Mouse (Mus musculus): Measurements from ENCODE around the gene AL732309.1. TPM values are rescaled to one million over a fixed set of nuclear protein-coding genes. Genes with fewer than 3 reads are reported as not detected.

The AL732309.1 gene
- polyA plus RNA-seq, 1 experiment from 2014 or later = 6.6 TPM

DNA sequence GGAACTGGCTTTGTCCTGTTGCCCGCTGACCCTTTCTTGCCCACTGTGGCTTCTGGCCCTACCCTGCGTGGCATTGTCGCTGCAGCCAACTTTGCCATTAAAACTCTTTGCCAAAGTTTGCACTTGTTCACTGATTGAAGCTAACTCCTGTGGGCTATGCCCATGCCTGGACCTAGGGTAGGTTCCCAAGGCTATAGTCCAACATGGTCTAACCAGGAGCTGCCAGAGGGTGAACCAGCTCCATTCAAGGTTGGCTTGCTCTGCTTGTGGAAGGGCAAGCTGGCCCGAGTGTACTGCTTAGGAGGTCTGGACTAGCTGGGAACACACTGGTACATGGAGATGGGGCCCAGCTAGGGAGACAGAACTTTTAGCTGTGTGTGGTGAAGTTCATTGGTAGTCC is 2.5 kb downstream of the AL732309.1 start:
- no peak overlapping the region for H3K4me2 ChIP-seq (ENCODE audit: low read depth)
- no peak overlapping the region for H3K9ac ChIP-seq (ENCODE audit: low read length)
- peaks cover 5% of the 10 kb centered on the region for H3K36me3 ChIP-seq (ENCODE audit: control insufficient read depth, insufficient read depth, low read length)
- H3K4me1 ChIP-seq (ENCODE audit: control insufficient read depth, insufficient read depth, low read length) = peaks cover 18% of the 10 kb centered on the region
- no peak for DNase-seq (ENCODE audit: low spot score)
- no peaks in the 10 kb centered on the region for H3K9me3 ChIP-seq (ENCODE audit: control insufficient read depth, low read length)
- peaks cover 19% of the 10 kb centered on the region for H3K27me3 ChIP-seq (ENCODE audit: control insufficient read depth, insufficient read depth, low read length)
- no peak overlapping the region for H3K4me3 ChIP-seq (ENCODE audit: low read depth, low read length)
- WGBS = 84% methylated on average over 4 of the region's 4 CpGs
- ATAC-seq (ENCODE audit: insufficient read depth, low FRiP score, low TSS enrichment) = no peak
- H3K27ac ChIP-seq (ENCODE audit: low read depth, low read length) = no peak overlapping the region

- Histone ChIP-seq H3K36me3 (ENCODE audit: control insufficient read depth, insufficient read depth, low read length) (no peaks in the 10 kb centered on the region; the same call in 1 of the 2 replicates), H3K27ac (ENCODE audit: low read depth, low read length) (no peak overlapping the region), H3K27me3 (ENCODE audit: control insufficient read depth, insufficient read depth, low read length) (peaks cover 19% of the 10 kb centered on the region), H3K9me3 (ENCODE audit: control insufficient read depth, low read length) (no peaks in the 10 kb centered on the region), H3K9ac (ENCODE audit: low read length) (no peak overlapping the region), H3K4me3 (ENCODE audit: low read depth, low read length) (0 out of 2 replicates have a peak overlapping the region, but pooled peaks have one; percentile 54), H3K4me2 (ENCODE audit: low read depth) (peak overlapping the region; percentile 98; the same call in 1 of the 2 replicates), H3K4me1 (ENCODE audit: control insufficient read depth, insufficient read depth, low read length) (peaks cover 18% of the 10 kb centered on the region)
- 78% methylated on average over 8 of the region's 8 CpGs for WGBS
- no peak for DNase-seq (ENCODE audit: low spot score)
- no peak for ATAC-seq (ENCODE audit: insufficient read depth, low FRiP score, low TSS enrichment)
Measured at GRCm38 (mm10) chr2:25243342-25243741, 3.3 kb downstream of the AL732309.1 start.

DNA sequence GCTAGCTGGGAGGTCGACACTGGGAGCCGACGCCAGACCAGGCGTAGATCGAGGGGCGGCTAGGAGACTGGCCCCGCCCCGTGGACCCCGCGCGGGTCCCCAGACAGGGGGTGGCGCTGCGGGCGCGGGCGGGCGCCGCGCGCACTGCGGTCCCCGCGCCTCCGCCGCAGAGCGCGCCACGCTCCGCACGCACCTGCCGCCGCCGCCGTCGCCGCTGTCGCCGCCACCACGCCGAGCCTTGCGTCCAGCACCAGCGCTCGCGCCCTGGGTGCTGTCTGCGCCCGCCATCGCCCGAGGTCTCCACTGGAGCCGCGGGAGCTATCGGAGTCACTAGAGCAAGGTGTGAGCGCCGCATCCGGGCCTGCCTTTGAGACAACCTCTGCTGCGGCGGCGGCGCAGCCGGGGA is 4.6 kb downstream of the AL732309.1 start, which contains the start of the genes Rnf208 and Cysrt1:
TSS of gene Rnf208 (plus strand) at position 155 of the 406 bp plus-strand sequence.
TSS of gene Cysrt1 (minus strand) at position 352 of the 406 bp plus-strand sequence.
- Histone ChIP-seq H3K36me3 (ENCODE audit: control insufficient read depth, insufficient read depth, low read length) (no peaks in the 10 kb centered on the region), H3K4me3 (ENCODE audit: low read depth, low read length) (peak within 1 kb of the TSS; percentile 54), H3K4me1 (ENCODE audit: control insufficient read depth, insufficient read depth, low read length) (peaks cover 18% of the 10 kb centered on the region), H3K9ac (ENCODE audit: low read length) (peak within 1 kb of the TSS; percentile 76), H3K27ac (ENCODE audit: low read depth, low read length) (0 out of 2 replicates have a peak within 1 kb of the TSS, but pooled peaks have one; percentile 3), H3K27me3 (ENCODE audit: control insufficient read depth, insufficient read depth, low read length) (peaks cover 19% of the 10 kb centered on the region), H3K4me2 (ENCODE audit: low read depth) (peak within 1 kb of the TSS; percentile 98), H3K9me3 (ENCODE audit: control insufficient read depth, low read length) (no peaks in the 10 kb centered on the region)
- ATAC-seq (ENCODE audit: insufficient read depth, low FRiP score, low TSS enrichment) = peak; percentile 29; the same call in 1 of the 2 replicates
- WGBS = under 1% methylated on average over 52 of the region's 59 CpGs
- peak; percentile 56 for DNase-seq (ENCODE audit: low spot score)

- no peak overlapping the region for H3K27ac ChIP-seq (ENCODE audit: low read depth, low read length)
- peak overlapping the region; percentile 44; the same call in 1 of the 2 replicates for H3K9ac ChIP-seq (ENCODE audit: low read length)
- peaks cover 18% of the 10 kb centered on the region for H3K4me1 ChIP-seq (ENCODE audit: control insufficient read depth, insufficient read depth, low read length)
- peak overlapping the region; percentile 98 for H3K4me2 ChIP-seq (ENCODE audit: low read depth)
- DNase-seq (ENCODE audit: low spot score) (no peak), ATAC-seq (ENCODE audit: insufficient read depth, low FRiP score, low TSS enrichment) (no peak)
- WGBS = 24% methylated on average over 6 of the region's 6 CpGs
- peak overlapping the region; percentile 54 for H3K4me3 ChIP-seq (ENCODE audit: low read depth, low read length)
- no peaks in the 10 kb centered on the region for H3K9me3 ChIP-seq (ENCODE audit: control insufficient read depth, low read length)
- H3K27me3 ChIP-seq (ENCODE audit: control insufficient read depth, insufficient read depth, low read length) = peaks cover 19% of the 10 kb centered on the region
- no peaks in the 10 kb centered on the region for H3K36me3 ChIP-seq (ENCODE audit: control insufficient read depth, insufficient read depth, low read length)
Measured at GRCm38 (mm10) chr2:25241438-25241775, 5.3 kb downstream of the AL732309.1 start.

DNA sequence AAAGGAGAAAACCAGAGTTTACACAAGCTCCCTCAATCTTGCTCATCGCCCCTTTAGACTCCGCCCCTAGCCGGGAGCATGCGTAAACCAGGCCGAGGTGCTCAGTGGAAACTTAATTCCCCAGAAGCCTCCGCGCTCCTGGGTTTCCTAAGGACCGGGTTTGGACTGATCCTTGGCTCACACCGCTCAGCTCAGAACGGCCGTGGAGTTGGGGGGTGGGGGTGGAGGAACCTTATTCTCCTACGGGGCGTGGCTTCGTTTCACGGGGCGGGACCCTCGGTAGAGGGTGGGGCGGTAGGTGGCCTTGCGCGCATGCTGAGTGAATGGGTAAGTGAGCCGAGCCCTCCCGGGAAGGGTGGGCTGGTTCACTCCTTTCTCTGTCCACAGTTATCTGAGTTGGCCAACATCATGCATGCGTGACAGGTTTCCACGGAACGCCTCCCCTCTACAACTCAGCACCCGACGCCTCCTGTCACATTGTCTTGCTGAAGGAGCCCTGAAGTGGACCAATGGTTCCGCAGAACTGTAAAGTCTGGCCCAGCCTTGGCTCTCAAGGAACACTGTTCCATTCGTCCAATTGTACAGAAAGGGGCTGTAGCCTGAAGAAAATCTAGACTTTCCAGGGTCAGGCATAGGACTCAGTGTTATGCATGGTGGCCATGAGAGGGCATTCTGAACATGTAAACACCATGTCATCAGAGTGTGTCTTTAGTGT is 5.8 kb downstream of the AL732309.1 start:
- no peaks in the 10 kb centered on the region for H3K9me3 ChIP-seq (ENCODE audit: control insufficient read depth, low read length)
- 0 out of 2 replicates have a peak overlapping the region, but pooled peaks have one; percentile 3 for H3K27ac ChIP-seq (ENCODE audit: low read depth, low read length)
- peak overlapping the region; percentile 44 for H3K9ac ChIP-seq (ENCODE audit: low read length)
- peaks cover 19% of the 10 kb centered on the region for H3K27me3 ChIP-seq (ENCODE audit: control insufficient read depth, insufficient read depth, low read length)
- no peaks in the 10 kb centered on the region for H3K36me3 ChIP-seq (ENCODE audit: control insufficient read depth, insufficient read depth, low read length)
- peak overlapping the region; percentile 37 for H3K4me3 ChIP-seq (ENCODE audit: low read depth, low read length)
- under 1% methylated on average over 29 of the region's 29 CpGs for WGBS
- peak overlapping the region; percentile 98 for H3K4me2 ChIP-seq (ENCODE audit: low read depth)
- H3K4me1 ChIP-seq (ENCODE audit: control insufficient read depth, insufficient read depth, low read length) = peaks cover 18% of the 10 kb centered on the region
- ATAC-seq (ENCODE audit: insufficient read depth, low FRiP score, low TSS enrichment) = peak; percentile 70
- peak; percentile 75 for DNase-seq (ENCODE audit: low spot score)

DNA sequence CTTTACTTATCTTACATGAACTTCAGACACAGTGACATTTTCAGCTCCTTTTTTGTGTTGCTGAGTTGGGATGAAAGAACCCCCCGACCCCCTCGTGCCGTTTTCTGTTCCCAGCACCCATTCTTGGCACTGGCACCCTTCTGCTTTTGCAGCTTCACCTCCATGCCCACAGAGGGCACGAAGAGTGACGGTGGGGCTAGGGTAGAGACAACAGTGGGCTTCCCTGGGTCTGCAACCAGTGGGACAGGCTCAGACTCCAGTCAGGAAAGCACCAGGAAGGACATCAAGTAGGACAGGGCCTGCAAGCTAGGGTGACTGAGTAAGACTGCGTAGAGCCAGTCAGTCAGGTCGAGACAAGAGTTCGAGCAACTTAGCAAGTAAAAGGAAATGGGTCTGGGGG is 6.4 kb downstream of the AL732309.1 start:
- Histone ChIP-seq H3K9me3 (ENCODE audit: control insufficient read depth, low read length) (no peaks in the 10 kb centered on the region), H3K27ac (ENCODE audit: low read depth, low read length) (no peak overlapping the region), H3K4me2 (ENCODE audit: low read depth) (peak overlapping the region; percentile 98), H3K4me3 (ENCODE audit: low read depth, low read length) (no peak overlapping the region), H3K27me3 (ENCODE audit: control insufficient read depth, insufficient read depth, low read length) (peaks cover 19% of the 10 kb centered on the region), H3K36me3 (ENCODE audit: control insufficient read depth, insufficient read depth, low read length) (no peaks in the 10 kb centered on the region), H3K9ac (ENCODE audit: low read length) (no peak overlapping the region), H3K4me1 (ENCODE audit: control insufficient read depth, insufficient read depth, low read length) (peaks cover 18% of the 10 kb centered on the region)
- DNase-seq (ENCODE audit: low spot score) = no peak
- ATAC-seq (ENCODE audit: insufficient read depth, low FRiP score, low TSS enrichment) = 0 out of 2 replicates have a peak, but pooled peaks have one; percentile 1
- WGBS = 51% methylated on average over 8 of the region's 8 CpGs

GRCm38 (mm10) chr2:25239766-25240165 is 6.9 kb downstream of the AL732309.1 start:
- H3K4me2 ChIP-seq (ENCODE audit: low read depth) = no peak overlapping the region
- H3K9ac ChIP-seq (ENCODE audit: low read length) = no peak overlapping the region
- ATAC-seq (ENCODE audit: insufficient read depth, low FRiP score, low TSS enrichment) (no peak), DNase-seq (ENCODE audit: low spot score) (no peak)
- no peak overlapping the region for H3K4me3 ChIP-seq (ENCODE audit: low read depth, low read length)
- no peak overlapping the region for H3K27ac ChIP-seq (ENCODE audit: low read depth, low read length)
- H3K9me3 ChIP-seq (ENCODE audit: control insufficient read depth, low read length) = no peaks in the 10 kb centered on the region
- H3K27me3 ChIP-seq (ENCODE audit: control insufficient read depth, insufficient read depth, low read length) = peaks cover 19% of the 10 kb centered on the region
- no peaks in the 10 kb centered on the region for H3K36me3 ChIP-seq (ENCODE audit: control insufficient read depth, insufficient read depth, low read length)
- 79% methylated on average over 3 of the region's 3 CpGs for WGBS
- peaks cover 18% of the 10 kb centered on the region for H3K4me1 ChIP-seq (ENCODE audit: control insufficient read depth, insufficient read depth, low read length)

DNA sequence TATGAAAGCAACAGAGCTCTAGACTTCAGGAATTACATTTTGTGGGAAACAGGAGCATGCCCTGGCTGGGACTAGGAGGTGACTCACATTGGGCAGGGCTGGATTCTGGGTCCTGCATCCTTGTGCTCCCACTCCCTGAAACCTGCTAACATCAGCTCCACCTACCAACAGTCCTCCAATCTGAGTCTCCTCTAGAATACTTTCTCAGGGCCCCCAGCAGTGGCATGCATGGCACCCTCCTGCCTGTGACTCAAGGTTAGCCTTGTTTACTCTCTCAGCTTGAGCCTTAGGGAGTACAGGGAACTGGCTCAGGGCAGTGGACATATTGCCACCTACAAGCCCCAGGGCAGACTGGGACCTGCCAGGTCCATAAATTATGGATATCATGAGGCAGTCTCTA is 8.6 kb downstream of the AL732309.1 start:
- peaks cover 18% of the 10 kb centered on the region for H3K4me1 ChIP-seq (ENCODE audit: control insufficient read depth, insufficient read depth, low read length)
- H3K27me3 ChIP-seq (ENCODE audit: control insufficient read depth, insufficient read depth, low read length) = peaks cover 19% of the 10 kb centered on the region
- no peak overlapping the region for H3K27ac ChIP-seq (ENCODE audit: low read depth, low read length)
- ATAC-seq (ENCODE audit: insufficient read depth, low FRiP score, low TSS enrichment) (no peak), DNase-seq (ENCODE audit: low spot score) (no peak)
- no peak overlapping the region for H3K4me3 ChIP-seq (ENCODE audit: low read depth, low read length)
- H3K4me2 ChIP-seq (ENCODE audit: low read depth) = no peak overlapping the region
- H3K9ac ChIP-seq (ENCODE audit: low read length) = no peak overlapping the region
- no peaks in the 10 kb centered on the region for H3K36me3 ChIP-seq (ENCODE audit: control insufficient read depth, insufficient read depth, low read length)
- no peaks in the 10 kb centered on the region for H3K9me3 ChIP-seq (ENCODE audit: control insufficient read depth, low read length)

GRCm38 (mm10) chr2:25237522-25237921 is 9.1 kb downstream of the AL732309.1 start:
- Histone ChIP-seq H3K4me3 (ENCODE audit: low read depth, low read length) (no peak overlapping the region), H3K27ac (ENCODE audit: low read depth, low read length) (no peak overlapping the region), H3K27me3 (ENCODE audit: control insufficient read depth, insufficient read depth, low read length) (peaks cover 14% of the 10 kb centered on the region), H3K9ac (ENCODE audit: low read length) (no peak overlapping the region), H3K4me1 (ENCODE audit: control insufficient read depth, insufficient read depth, low read length) (peaks cover 14% of the 10 kb centered on the region), H3K9me3 (ENCODE audit: control insufficient read depth, low read length) (no peaks in the 10 kb centered on the region), H3K4me2 (ENCODE audit: low read depth) (no peak overlapping the region), H3K36me3 (ENCODE audit: control insufficient read depth, insufficient read depth, low read length) (no peaks in the 10 kb centered on the region)
- WGBS = 71% methylated on average over 4 of the region's 4 CpGs
- ATAC-seq (ENCODE audit: insufficient read depth, low FRiP score, low TSS enrichment) = no peak
- DNase-seq (ENCODE audit: low spot score) = no peak
